Mouse (Mus musculus): ENCODE data around the gene Pphln1. TPM values are rescaled to one million over a fixed set of nuclear protein-coding genes. Genes with fewer than 3 reads are reported as not detected.
A peak's percentile ranks its signal among the peaks of the same experiment; 100 is the strongest.

Gene Pphln1
- polyA plus RNA-seq, 1 experiment from 2014 or later = 32.4 TPM

- Histone ChIP-seq H3K27ac (no peak overlapping the region), H3K4me2 (ENCODE audit: low read length) (no peak overlapping the region), H3K4me1 (replicated peaks; ENCODE audit: insufficient read depth, low read length) (no peaks in the 10 kb centered on the region), H3K27me3 (ENCODE audit: insufficient read depth, low read length) (no peaks in the 10 kb centered on the region), H3K36me3 (ENCODE audit: insufficient read depth, low read length) (0 out of 2 replicates have a peak, but pooled peaks cover 12% of the 10 kb centered on the region), H3K4me3 (replicated peaks; ENCODE audit: low read depth, low read length) (no peak overlapping the region), H3K9me3 (replicated peaks; ENCODE audit: low read length) (no peaks in the 10 kb centered on the region), H3K9ac (ENCODE audit: low read depth, low read length) (no peak overlapping the region)
- TF ChIP-seq CTCF (IDR thresholded peaks at IDR 0.05; ENCODE audit: low read depth) = peak; percentile 19; the same call in 1 of the 2 replicates
- ATAC-seq (replicated peaks; ENCODE audit: low FRiP score, low read depth) (no peak), DNase-seq (ENCODE audit: low spot score) (no peak)
- WGBS = 78% methylated on average over 7 of the region's 7 CpGs
These were observed 22.4 kb downstream of the Pphln1 start for GRCm38 (mm10) chr15:93420596-93420995.

- H3K4me1 ChIP-seq (replicated peaks; ENCODE audit: insufficient read depth, low read length) = no peaks in the 10 kb centered on the region
- H3K9ac ChIP-seq (ENCODE audit: low read depth, low read length) = no peak overlapping the region
- H3K4me3 ChIP-seq (replicated peaks; ENCODE audit: low read depth, low read length) = no peak overlapping the region
- 0 out of 2 replicates have a peak, but pooled peaks cover 12% of the 10 kb centered on the region for H3K36me3 ChIP-seq (ENCODE audit: insufficient read depth, low read length)
- TF ChIP-seq CTCF (IDR thresholded peaks at IDR 0.05; ENCODE audit: low read depth) = no peak; the same call in 1 of the 2 replicates
- H3K4me2 ChIP-seq (ENCODE audit: low read length) = no peak overlapping the region
- H3K27ac ChIP-seq = no peak overlapping the region
- DNase-seq (ENCODE audit: low spot score) (no peak), ATAC-seq (replicated peaks; ENCODE audit: low FRiP score, low read depth) (no peak)
- no peaks in the 10 kb centered on the region for H3K27me3 ChIP-seq (ENCODE audit: insufficient read depth, low read length)
- no peaks in the 10 kb centered on the region for H3K9me3 ChIP-seq (replicated peaks; ENCODE audit: low read length)
- WGBS = 100% methylated on average over 1 of the region's 1 CpGs
These were observed 24.4 kb downstream of the Pphln1 start for GRCm38 (mm10) chr15:93422537-93422936.

GRCm38 (mm10) chr15:93433811-93434210 lies 35.7 kb downstream of the Pphln1 start:
- ATAC-seq (replicated peaks; ENCODE audit: low FRiP score, low read depth) (peak; percentile 91), DNase-seq (ENCODE audit: low spot score) (peak; percentile 93)
- Histone ChIP-seq H3K9ac (ENCODE audit: low read depth, low read length) (no peak overlapping the region), H3K9me3 (replicated peaks; ENCODE audit: low read length) (no peaks in the 10 kb centered on the region), H3K4me1 (replicated peaks; ENCODE audit: insufficient read depth, low read length) (0 out of 2 replicates have a peak, but pooled peaks cover 6% of the 10 kb centered on the region), H3K27me3 (ENCODE audit: insufficient read depth, low read length) (no peaks in the 10 kb centered on the region), H3K27ac (0 out of 2 replicates have a peak overlapping the region, but pooled peaks have one; percentile 6), H3K36me3 (ENCODE audit: insufficient read depth, low read length) (0 out of 2 replicates have a peak, but pooled peaks cover 5% of the 10 kb centered on the region), H3K4me2 (ENCODE audit: low read length) (no peak overlapping the region), H3K4me3 (replicated peaks; ENCODE audit: low read depth, low read length) (no peak overlapping the region)
- WGBS = 20% methylated on average over 11 of the region's 11 CpGs
- TF ChIP-seq CTCF (IDR thresholded peaks at IDR 0.05; ENCODE audit: low read depth) = no peak

- no peak for DNase-seq (ENCODE audit: low spot score)
- WGBS = 87% methylated on average over 12 of the region's 12 CpGs
- no peak for TF ChIP-seq CTCF (IDR thresholded peaks at IDR 0.05; ENCODE audit: low read depth)
- H3K4me3 ChIP-seq (replicated peaks; ENCODE audit: low read depth, low read length) = no peak overlapping the region
- no peaks in the 10 kb centered on the region for H3K27me3 ChIP-seq (ENCODE audit: insufficient read depth, low read length)
- no peak overlapping the region for H3K27ac ChIP-seq
- no peak overlapping the region for H3K4me2 ChIP-seq (ENCODE audit: low read length)
- ATAC-seq (replicated peaks; ENCODE audit: low FRiP score, low read depth) = no peak
- no peaks in the 10 kb centered on the region for H3K9me3 ChIP-seq (replicated peaks; ENCODE audit: low read length)
- no peak overlapping the region for H3K9ac ChIP-seq (ENCODE audit: low read depth, low read length)
- H3K36me3 ChIP-seq (ENCODE audit: insufficient read depth, low read length) = 0 out of 2 replicates have a peak, but pooled peaks cover 5% of the 10 kb centered on the region
- H3K4me1 ChIP-seq (replicated peaks; ENCODE audit: insufficient read depth, low read length) = 0 out of 2 replicates have a peak, but pooled peaks cover 6% of the 10 kb centered on the region
These were observed 37.8 kb downstream of the Pphln1 start for GRCm38 (mm10) chr15:93435998-93436397.

- Histone ChIP-seq H3K4me3 (replicated peaks; ENCODE audit: low read depth, low read length) (no peak overlapping the region), H3K27ac (no peak overlapping the region), H3K9ac (ENCODE audit: low read depth, low read length) (no peak overlapping the region), H3K27me3 (ENCODE audit: insufficient read depth, low read length) (no peaks in the 10 kb centered on the region), H3K4me1 (replicated peaks; ENCODE audit: insufficient read depth, low read length) (0 out of 2 replicates have a peak, but pooled peaks cover 6% of the 10 kb centered on the region), H3K9me3 (replicated peaks; ENCODE audit: low read length) (no peaks in the 10 kb centered on the region), H3K36me3 (ENCODE audit: insufficient read depth, low read length) (peaks cover 23% of the 10 kb centered on the region; the same call in 1 of the 2 replicates), H3K4me2 (ENCODE audit: low read length) (no peak overlapping the region)
- 29% methylated on average over 5 of the region's 5 CpGs for WGBS
- peak; percentile 95 for TF ChIP-seq CTCF (IDR thresholded peaks at IDR 0.05; ENCODE audit: low read depth)
- DNase-seq (ENCODE audit: low spot score) (peak; percentile 85), ATAC-seq (replicated peaks; ENCODE audit: low FRiP score, low read depth) (no peak)
These were observed 40.5 kb downstream of the Pphln1 start for GRCm38 (mm10) chr15:93438663-93439062.

- Histone ChIP-seq H3K36me3 (ENCODE audit: insufficient read depth, low read length) (peaks cover 32% of the 10 kb centered on the region; the same call in 1 of the 2 replicates), H3K4me2 (ENCODE audit: low read length) (no peak overlapping the region), H3K27me3 (ENCODE audit: insufficient read depth, low read length) (no peaks in the 10 kb centered on the region), H3K9ac (ENCODE audit: low read depth, low read length) (no peak overlapping the region), H3K4me1 (replicated peaks; ENCODE audit: insufficient read depth, low read length) (no peaks in the 10 kb centered on the region), H3K27ac (no peak overlapping the region), H3K9me3 (replicated peaks; ENCODE audit: low read length) (no peaks in the 10 kb centered on the region), H3K4me3 (replicated peaks; ENCODE audit: low read depth, low read length) (no peak overlapping the region)
- TF ChIP-seq CTCF (IDR thresholded peaks at IDR 0.05; ENCODE audit: low read depth) = peak; percentile 37; the same call in 1 of the 2 replicates
- DNase-seq (ENCODE audit: low spot score) = no peak
- WGBS = 96% methylated on average over 4 of the region's 4 CpGs
- ATAC-seq (replicated peaks; ENCODE audit: low FRiP score, low read depth) = no peak
These were observed 44.1 kb downstream of the Pphln1 start for GRCm38 (mm10) chr15:93442271-93442670.

Data from kidney, postnatal 0 days (tissue).